Mouse (Mus musculus): ENCODE measurements at regions not wholly inside any gene's neighbourhood (a gene's known extent, or its start where the extent isn't known, plus 50 kb on each side); places are given as distances from the start of the nearest gene placed in this dataset.

DNA sequence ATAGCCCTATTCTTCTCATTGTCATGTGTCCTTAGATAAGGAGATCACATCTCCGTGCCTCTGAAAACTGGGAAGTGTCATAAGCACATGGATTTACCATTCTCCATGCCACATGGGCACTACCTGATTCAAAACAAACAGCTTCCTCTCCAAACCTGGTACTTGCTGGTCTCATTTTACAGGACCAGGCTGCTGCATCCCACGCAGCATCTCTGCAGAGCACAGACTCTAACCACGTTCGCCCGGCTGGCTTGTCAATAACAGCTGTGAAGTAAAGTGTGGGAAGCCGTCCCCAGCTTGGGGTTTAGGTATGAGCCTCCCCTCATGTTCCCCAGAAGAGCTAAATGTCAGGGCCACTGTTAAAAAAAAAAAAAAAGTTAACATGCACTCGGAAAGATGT is 53.0 kb upstream of the Ank start:
- no peak for DNase-seq

DNA sequence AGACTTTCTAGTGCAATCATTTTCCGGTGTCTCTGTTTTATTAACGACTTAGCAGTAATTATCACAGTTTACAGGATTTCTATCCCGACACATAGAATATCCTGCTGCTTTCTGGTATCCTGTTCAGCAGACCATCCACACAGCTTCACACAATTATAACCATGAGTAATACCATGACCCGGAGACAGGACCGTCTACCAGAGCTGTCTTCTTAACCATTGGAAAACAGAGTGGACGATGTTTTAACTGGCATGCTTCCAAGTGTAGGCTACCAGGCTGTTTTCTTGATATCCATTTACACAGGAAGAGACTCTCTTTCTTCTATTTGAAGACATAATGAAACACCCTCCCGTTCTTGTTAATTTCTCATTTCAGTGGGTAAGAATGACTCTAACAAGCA is 51.7 kb upstream of the Ank start:
- no peak for DNase-seq

Data from kidney, adult 8-10 months (tissue).